Mouse (Mus musculus): ENCODE measurements at regions not wholly inside any gene's neighbourhood (a gene's known extent, or its start where the extent isn't known, plus 50 kb on each side); places are given as distances from the start of the nearest gene placed in this dataset.

- DNase-seq (ENCODE audit: low read depth, low spot score) (no peak), ATAC-seq (no peak)
- H3K27me3 ChIP-seq: no peaks in the 10 kb centered on the region
- in situ Hi-C loops (cut with MboI; ENCODE audit: low pct_unique_long_range_greater_than_20kb): no loop called here
- ChIA-PET CTCF (interaction anchor here (0.6 to 0.7 kb wide), 2 partner anchors 15 to 239 kb away, joined by 3 to 4 read pairs; no protein-coding TSS in a partner anchor), POLR2A (interaction anchor here (0.6 to 0.9 kb wide), 5 partner anchors 9 to 757 kb away, joined by 3 to 6 read pairs (median 4); no protein-coding TSS in a partner anchor)
- TF ChIP-seq CTCF (IDR thresholded peaks at IDR 0.05): no peak
Measured at GRCm38 (mm10) chr13:100950348-100951184, 117.3 kb upstream of the Slc30a5 start.

GRCm38 (mm10) chr13:100943206-100943848 lies 110.1 kb upstream of the Slc30a5 start:
- DNase-seq (ENCODE audit: low read depth, low spot score) (no peak), ATAC-seq (no peak)
- TF ChIP-seq CTCF (IDR thresholded peaks at IDR 0.05): no peak
- ChIA-PET POLR2A (no interaction called here), CTCF (interaction anchor here (2.0 kb wide), 1 partner anchor 11 kb away, joined by 6 read pairs; no protein-coding TSS in a partner anchor)
- in situ Hi-C loops (cut with MboI; ENCODE audit: low pct_unique_long_range_greater_than_20kb): loop anchor here (5.0 kb wide), 1 partner anchor 759 kb away; no protein-coding TSS in a partner anchor
- no peaks in the 10 kb centered on the region for H3K27me3 ChIP-seq

- CTCF ChIA-PET: interaction anchor here (0.9 to 3.1 kb wide), 7 partner anchors 11 to 755 kb away, joined by 3 to 12 read pairs (median 3); no protein-coding TSS in a partner anchor
- POLR2A ChIA-PET: interaction anchor here (0.5 to 0.7 kb wide), 2 partner anchors 487 to 783 kb away, joined by 3 to 4 read pairs; no protein-coding TSS in a partner anchor
- no peak for ATAC-seq
- no peak for DNase-seq (ENCODE audit: low read depth, low spot score)
- in situ Hi-C loops (cut with MboI; ENCODE audit: low pct_unique_long_range_greater_than_20kb): loop anchor here (5.0 kb wide), 1 partner anchor 762 kb away; no protein-coding TSS in a partner anchor
- no peaks in the 10 kb centered on the region for H3K27me3 ChIP-seq
- TF ChIP-seq CTCF (IDR thresholded peaks at IDR 0.05): no peak
Measured at GRCm38 (mm10) chr13:100940791-100941190, 107.6 kb upstream of the Slc30a5 start.

GRCm38 (mm10) chr13:100939677-100940076 lies 106.5 kb upstream of the Slc30a5 start:
- POLR2A ChIA-PET: interaction anchor here (0.6 kb wide), 2 partner anchors 46 to 75 kb away, joined by 3 to 4 read pairs; no protein-coding TSS in a partner anchor
- DNase-seq (ENCODE audit: low read depth, low spot score) (no peak), ATAC-seq (no peak)
- in situ Hi-C loops (cut with MboI; ENCODE audit: low pct_unique_long_range_greater_than_20kb): loop anchor here (5.0 to 10.0 kb wide), 2 partner anchors 475 to 763 kb away; no protein-coding TSS in a partner anchor
- H3K27me3 ChIP-seq: no peaks in the 10 kb centered on the region
- peak; percentile 83 for TF ChIP-seq CTCF (IDR thresholded peaks at IDR 0.05)
- CTCF ChIA-PET: interaction anchor here (0.7 to 3.1 kb wide), 13 partner anchors 12 to 756 kb away, joined by 3 to 12 read pairs (median 4); no protein-coding TSS in a partner anchor

GRCm38 (mm10) chr13:100933265-100933664 lies 100.0 kb upstream of the Slc30a5 start:
- in situ Hi-C loops (cut with MboI; ENCODE audit: low pct_unique_long_range_greater_than_20kb): loop anchor here (10.0 kb wide), 1 partner anchor 482 kb away; no protein-coding TSS in a partner anchor
- DNase-seq (ENCODE audit: low read depth, low spot score): no peak
- ChIA-PET CTCF (no interaction called here), POLR2A (interaction anchor here (0.6 kb wide), 1 partner anchor 757 kb away, joined by 3 read pairs; no protein-coding TSS in a partner anchor)
- TF ChIP-seq CTCF (IDR thresholded peaks at IDR 0.05): no peak
- ATAC-seq: no peak
- no peaks in the 10 kb centered on the region for H3K27me3 ChIP-seq

GRCm38 (mm10) chr13:100899566-100899965 lies 66.3 kb upstream of the Slc30a5 start:
- ChIA-PET POLR2A (no interaction called here), CTCF (interaction anchor here (0.9 to 2.1 kb wide), 2 partner anchors 40 to 645 kb away, joined by 3 to 7 read pairs; no protein-coding TSS in a partner anchor)
- ATAC-seq (no peak), DNase-seq (ENCODE audit: low read depth, low spot score) (no peak)
- in situ Hi-C loops (cut with MboI; ENCODE audit: low pct_unique_long_range_greater_than_20kb): no loop called here
- H3K27me3 ChIP-seq: no peaks in the 10 kb centered on the region
- TF ChIP-seq CTCF (IDR thresholded peaks at IDR 0.05): no peak

- H3K27me3 ChIP-seq: no peaks in the 10 kb centered on the region
- no peak for ATAC-seq
- no peak for TF ChIP-seq CTCF (IDR thresholded peaks at IDR 0.05)
- POLR2A ChIA-PET: interaction anchor here (0.6 to 0.7 kb wide), 2 partner anchors 46 to 75 kb away, joined by 4 to 7 read pairs; no protein-coding TSS in a partner anchor
- no peak for DNase-seq (ENCODE audit: low read depth, low spot score)
- in situ Hi-C loops (cut with MboI; ENCODE audit: low pct_unique_long_range_greater_than_20kb): loop anchor here (5.0 kb wide), 1 partner anchor 803 kb away; no protein-coding TSS in a partner anchor
- CTCF ChIA-PET: interaction anchor here (0.6 to 1.2 kb wide), 2 partner anchors 46 to 58 kb away, joined by 3 read pairs; no protein-coding TSS in a partner anchor
Measured at GRCm38 (mm10) chr13:100893871-100894270, 60.6 kb upstream of the Slc30a5 start.

GRCm38 (mm10) chr13:100893096-100893495 lies 59.9 kb upstream of the Slc30a5 start:
- TF ChIP-seq CTCF (IDR thresholded peaks at IDR 0.05): no peak
- ChIA-PET POLR2A (interaction anchor here (0.7 kb wide), 1 partner anchor 47 kb away, joined by 4 read pairs; no protein-coding TSS in a partner anchor), CTCF (interaction anchor here (0.7 to 1.2 kb wide), 4 partner anchors 47 to 803 kb away, joined by 3 read pairs; no protein-coding TSS in a partner anchor)
- in situ Hi-C loops (cut with MboI; ENCODE audit: low pct_unique_long_range_greater_than_20kb): loop anchor here (5.0 kb wide), 1 partner anchor 804 kb away; no protein-coding TSS in a partner anchor
- no peak for ATAC-seq
- no peaks in the 10 kb centered on the region for H3K27me3 ChIP-seq
- no peak for DNase-seq (ENCODE audit: low read depth, low spot score)

GRCm38 (mm10) chr13:100892647-100893071 lies 59.4 kb upstream of the Slc30a5 start:
- H3K27me3 ChIP-seq: no peaks in the 10 kb centered on the region
- ChIA-PET POLR2A (no interaction called here), CTCF (interaction anchor here (0.7 to 1.2 kb wide), 4 partner anchors 47 to 803 kb away, joined by 3 read pairs; no protein-coding TSS in a partner anchor)
- no peak for ATAC-seq
- no peak for TF ChIP-seq CTCF (IDR thresholded peaks at IDR 0.05)
- DNase-seq (ENCODE audit: low read depth, low spot score): no peak
- in situ Hi-C loops (cut with MboI; ENCODE audit: low pct_unique_long_range_greater_than_20kb): loop anchor here (5.0 kb wide), 1 partner anchor 805 kb away; no protein-coding TSS in a partner anchor

GRCm38 (mm10) chr13:100892204-100892603 lies 59.0 kb upstream of the Slc30a5 start:
- ATAC-seq: no peak
- CTCF ChIA-PET: interaction anchor here (0.9 to 1.2 kb wide), 2 partner anchors 663 to 804 kb away, joined by 3 read pairs; no protein-coding TSS in a partner anchor
- POLR2A ChIA-PET: no interaction called here
- DNase-seq (ENCODE audit: low read depth, low spot score): no peak
- H3K27me3 ChIP-seq: no peaks in the 10 kb centered on the region
- in situ Hi-C loops (cut with MboI; ENCODE audit: low pct_unique_long_range_greater_than_20kb): loop anchor here (5.0 kb wide), 1 partner anchor 805 kb away; no protein-coding TSS in a partner anchor
- TF ChIP-seq CTCF (IDR thresholded peaks at IDR 0.05): peak; percentile 98

All from Patski (cell line).